Mouse (Mus musculus) adrenal gland, postnatal 0 days (tissue): ENCODE measurements around the gene Coq3. TPM values are rescaled to one million over a fixed set of nuclear protein-coding genes. Genes with fewer than 3 reads are reported as not detected.

ENCODE experiments used
- polyA plus RNA-seq: library from polyadenylated mRNA; unstranded; fragments of >200 nt; fragmentation: Nextera tagmentation; extraction: Ambion mirVana; gene quantifications from 2 replicates; pipeline ENCODE4 v1.2.1, GENCODE M21; 2015

Gene Coq3
- 23.3 and 24.0 TPM in 2 replicates for polyA plus RNA-seq

GRCm38 (mm10) chr4:21879565-21880220, at the start of gene Coq3:
TSS of gene Coq3 (plus strand) at chr4:21879673.

GRCm38 (mm10) chr4:21847481-21848286, 31.8 kb upstream of the Coq3 start, which contains the start of gene Pnisr:
TSS of gene Pnisr (plus strand) at chr4:21847583.

GRCm38 (mm10) chr4:21930971-21931771, 51.7 kb downstream of the Coq3 start, which contains the start of gene Faxc:
TSS of gene Faxc (plus strand) at chr4:21931329.

Other genes starting within 250 kb of the Coq3 start
- not detected in 2 replicates for gene Prdm13, start 193.7 kb upstream of the Coq3 start, polyA plus RNA-seq
- 43.9 and 50.7 TPM in 2 replicates for gene Ccnc, start 152.0 kb upstream of the Coq3 start, polyA plus RNA-seq
- 4.4 and 6.5 TPM in 2 replicates for gene Usp45, start 112.5 kb upstream of the Coq3 start, polyA plus RNA-seq
- gene Tstd3, start 112.5 kb upstream of the Coq3 start, polyA plus RNA-seq, result 26.1 and 30.2 TPM in 2 replicates
- 51.8 and 72.8 TPM in 2 replicates for gene Pnisr, start 32.1 kb upstream of the Coq3 start, polyA plus RNA-seq
- 2.0 and 3.2 TPM in 2 replicates for gene Faxc, start 51.7 kb downstream of the Coq3 start, polyA plus RNA-seq